Mouse (Mus musculus) stomach, postnatal 0 days (tissue): ENCODE data around the gene Sesn1.

Source experiments
- CTCF ChIP-seq: IDR thresholded peaks from 2 replicates; pipeline ENCODE4 v1.5.1; 2016; ENCODE audit warnings: antibody characterized with exemption, low read depth, mild to moderate bottlenecking, moderate library complexity
- EP300 ChIP-seq: optimal IDR thresholded peaks from 2 replicates; pipeline ENCODE3; 2016; ENCODE audit warnings: antibody characterized with exemption

- no peak for TF ChIP-seq CTCF
- TF ChIP-seq EP300 = no peak
These were observed 5.0 kb upstream of the Sesn1 start for GRCm38 (mm10) chr10:41804711-41805110.
